Mouse (Mus musculus) olfactory bulb, adult 2 months (tissue): ENCODE results near the gene Bcas1.

Experiments used
- CTCF ChIP-seq: fragments of 200-500 bp; IDR thresholded peaks from 2 replicates; pipeline ENCODE4 v1.5.1; 2012; ENCODE audit warnings: low read depth, mild to moderate bottlenecking, low read length, moderate library complexity; ENCODE audit not compliant: insufficient read depth
- POLR2A ChIP-seq: fragments of 200-500 bp; IDR thresholded peaks from 2 replicates; pipeline ENCODE4 v1.6.1; 2012; ENCODE audit warnings: mild to moderate bottlenecking, low read depth, low read length, moderate library complexity; ENCODE audit not compliant: insufficient read depth

- no peak for TF ChIP-seq CTCF
- no peak for TF ChIP-seq POLR2A
Observed at GRCm38 (mm10) chr2:170310988-170311359, 116.7 kb downstream of the Bcas1 start.
